Mouse (Mus musculus): ENCODE measurements at regions not wholly inside any gene's neighbourhood (a gene's known extent, or its start where the extent isn't known, plus 50 kb on each side); places are given as distances from the start of the nearest gene placed in this dataset.

DNA sequence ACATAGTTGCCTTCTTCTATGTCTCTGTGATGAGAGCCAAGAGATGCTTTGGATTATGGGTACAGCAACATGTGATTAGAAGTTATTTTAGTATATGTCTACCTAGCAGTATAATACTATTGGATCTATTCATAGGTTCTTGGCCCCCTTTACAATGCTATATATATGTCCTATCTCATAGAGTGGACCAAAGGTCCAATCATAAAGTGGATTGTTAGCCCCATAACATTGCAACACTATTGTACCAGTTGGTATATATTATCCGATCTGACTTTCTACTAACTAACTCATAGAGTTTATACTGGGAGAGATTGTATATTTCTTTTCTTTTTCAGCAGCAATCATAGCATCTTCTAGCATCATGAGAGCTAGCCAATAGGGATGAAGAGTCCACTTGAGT, 491.7 kb upstream of the Zeb2 start:
- no peak for DNase-seq

DNA sequence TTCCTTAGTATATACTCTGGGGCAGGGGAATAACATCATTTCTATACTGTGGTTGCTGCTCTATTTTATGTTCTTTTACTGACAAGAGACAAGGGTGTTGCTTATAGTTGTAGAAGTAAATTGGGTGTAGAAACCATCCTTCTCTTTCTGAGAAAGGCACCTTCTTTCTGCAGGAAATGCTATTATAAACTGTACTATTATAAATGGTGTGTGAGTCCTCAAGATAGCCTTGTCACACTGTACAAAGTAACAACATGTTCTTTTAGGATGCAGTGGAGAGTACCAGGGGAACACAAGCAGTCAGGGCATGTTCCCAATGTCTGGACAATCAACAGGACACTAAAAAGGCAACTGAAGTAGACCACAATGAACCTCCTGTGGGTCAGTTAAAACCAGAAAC, 490.2 kb upstream of the Zeb2 start:
- DNase-seq: no peak

DNA sequence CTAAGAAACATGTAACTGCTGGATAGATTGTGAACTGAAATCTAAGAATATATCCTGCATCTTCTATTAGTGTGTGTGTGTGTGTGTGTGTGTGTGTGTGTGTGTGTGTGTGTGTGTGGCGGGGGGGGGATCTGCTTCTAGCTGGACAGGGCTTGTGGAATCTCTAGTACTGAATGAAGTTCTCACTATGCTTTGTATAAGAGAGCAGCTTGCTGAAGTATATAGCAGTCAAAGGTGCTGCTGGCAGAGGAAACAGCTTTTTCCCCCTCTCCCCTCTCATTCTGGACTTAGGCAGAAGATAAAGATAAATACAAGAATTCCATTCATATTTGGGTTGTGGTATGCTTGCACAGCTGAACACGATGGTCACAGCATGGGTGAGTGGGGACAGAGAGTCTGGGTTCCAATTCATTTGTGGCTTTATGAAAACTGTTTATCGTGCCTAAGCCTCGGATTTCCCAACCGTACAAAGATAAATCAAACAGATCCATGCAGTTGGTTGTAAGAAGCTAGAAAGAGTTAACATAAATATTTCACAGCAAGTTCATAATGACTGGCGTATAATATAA, 484.2 kb upstream of the Zeb2 start:
- no peak for DNase-seq

DNA sequence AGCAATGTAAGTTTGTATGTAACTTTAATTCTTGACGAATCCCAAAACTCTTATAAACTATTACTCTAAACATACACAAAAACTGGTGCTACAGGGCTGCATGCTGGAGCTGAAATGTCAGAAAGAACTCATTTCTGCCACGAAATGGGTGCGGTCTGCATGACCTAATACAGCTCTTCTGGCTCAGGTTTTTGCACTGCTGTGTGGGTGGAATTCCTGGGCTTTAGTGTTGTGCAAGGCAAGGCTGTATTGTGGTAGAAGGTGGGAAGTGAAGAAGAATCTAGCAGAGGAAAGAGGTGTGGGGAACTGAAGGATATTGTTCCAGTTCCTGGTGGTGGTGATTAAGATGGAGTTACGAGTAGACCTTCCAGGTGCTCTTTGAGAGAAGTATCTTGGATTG, 476.6 kb upstream of the Zeb2 start:
- DNase-seq: no peak

DNA sequence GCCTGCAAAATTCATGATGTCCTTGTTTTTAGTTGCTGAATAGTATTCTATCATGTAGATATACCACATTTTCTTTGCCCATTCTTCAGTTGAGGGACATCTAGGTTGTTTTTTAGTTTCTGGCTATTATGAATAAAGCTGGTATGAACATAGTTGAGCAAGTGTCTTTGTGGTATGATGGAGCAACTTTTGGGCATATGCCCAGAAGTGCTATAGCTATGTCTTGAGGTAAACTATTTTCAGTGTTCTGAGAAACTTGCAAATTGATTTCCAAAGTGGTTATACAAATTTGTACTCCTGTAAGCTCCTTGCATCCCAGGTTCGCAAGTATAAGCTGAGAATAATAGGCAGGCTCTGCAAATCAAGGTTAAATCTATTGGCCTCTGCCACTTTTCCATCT, 473.8 kb upstream of the Zeb2 start:
- DNase-seq: no peak

DNA sequence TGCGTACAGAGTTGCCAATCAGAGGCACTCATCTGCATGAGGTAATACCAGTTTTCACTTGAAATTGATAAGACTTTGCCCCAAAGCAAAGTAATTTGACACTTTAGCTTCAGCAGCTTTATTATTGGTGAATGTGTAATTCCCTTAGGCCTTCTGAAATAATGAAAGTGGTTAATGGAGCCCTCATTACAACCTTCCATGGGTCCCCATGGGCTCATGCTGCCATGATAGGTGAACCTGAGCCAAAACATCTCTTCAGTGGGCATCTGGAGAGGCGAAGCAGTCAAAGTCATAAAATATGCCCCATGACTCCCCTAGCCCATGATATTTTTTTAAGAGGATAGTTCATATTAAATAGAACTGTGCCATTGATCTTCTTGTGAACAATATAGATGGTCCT, 471.1 kb upstream of the Zeb2 start:
- DNase-seq: no peak

DNA sequence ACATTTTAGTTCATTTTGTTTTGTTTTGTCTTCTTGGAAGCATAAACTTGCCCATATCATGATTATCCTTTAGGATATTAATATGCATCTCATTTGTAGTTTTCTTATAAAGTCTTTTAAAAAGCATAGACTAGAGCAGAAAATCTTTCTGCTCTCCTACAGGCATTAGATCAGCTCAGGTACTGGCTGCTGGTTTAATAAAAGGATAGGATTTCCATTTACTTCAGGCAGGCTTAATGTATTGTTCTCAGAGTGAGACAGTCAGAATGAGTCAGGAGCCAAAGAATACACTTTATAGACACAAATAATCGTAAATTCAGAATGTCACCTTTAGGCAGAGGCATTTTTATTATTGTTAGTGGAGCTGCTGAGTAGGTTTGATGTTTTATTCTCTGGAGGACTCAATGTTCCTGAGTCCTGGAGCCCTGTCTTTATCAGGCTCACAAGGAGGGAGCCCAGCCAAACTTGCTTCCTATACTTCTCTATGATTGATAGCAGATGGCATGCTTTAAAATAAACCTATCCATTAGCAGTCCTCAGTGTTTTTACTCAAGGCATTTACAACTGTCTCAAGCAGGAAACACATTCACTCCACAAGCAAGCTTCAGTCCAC, 469.5 kb upstream of the Zeb2 start:
- no peak for DNase-seq

DNA sequence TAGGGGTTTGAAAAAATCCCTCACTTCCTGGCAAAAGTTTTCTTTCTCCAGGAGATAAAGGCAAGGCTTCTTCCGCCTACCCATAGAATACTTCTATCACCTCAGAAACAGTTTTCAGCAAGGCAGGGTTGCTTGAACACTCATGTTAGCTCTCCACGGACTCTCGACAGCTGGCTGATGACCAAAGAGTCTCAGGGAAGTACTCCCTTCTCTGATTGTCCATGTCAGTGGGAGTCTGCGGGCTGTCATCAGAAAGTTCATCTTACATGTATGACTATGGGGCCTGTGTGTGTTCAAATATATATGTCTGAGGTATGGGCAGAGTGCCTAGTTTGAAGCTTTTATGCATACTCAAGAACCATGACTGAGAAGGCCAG, 464.3 kb upstream of the Zeb2 start:
- DNase-seq: no peak

DNA sequence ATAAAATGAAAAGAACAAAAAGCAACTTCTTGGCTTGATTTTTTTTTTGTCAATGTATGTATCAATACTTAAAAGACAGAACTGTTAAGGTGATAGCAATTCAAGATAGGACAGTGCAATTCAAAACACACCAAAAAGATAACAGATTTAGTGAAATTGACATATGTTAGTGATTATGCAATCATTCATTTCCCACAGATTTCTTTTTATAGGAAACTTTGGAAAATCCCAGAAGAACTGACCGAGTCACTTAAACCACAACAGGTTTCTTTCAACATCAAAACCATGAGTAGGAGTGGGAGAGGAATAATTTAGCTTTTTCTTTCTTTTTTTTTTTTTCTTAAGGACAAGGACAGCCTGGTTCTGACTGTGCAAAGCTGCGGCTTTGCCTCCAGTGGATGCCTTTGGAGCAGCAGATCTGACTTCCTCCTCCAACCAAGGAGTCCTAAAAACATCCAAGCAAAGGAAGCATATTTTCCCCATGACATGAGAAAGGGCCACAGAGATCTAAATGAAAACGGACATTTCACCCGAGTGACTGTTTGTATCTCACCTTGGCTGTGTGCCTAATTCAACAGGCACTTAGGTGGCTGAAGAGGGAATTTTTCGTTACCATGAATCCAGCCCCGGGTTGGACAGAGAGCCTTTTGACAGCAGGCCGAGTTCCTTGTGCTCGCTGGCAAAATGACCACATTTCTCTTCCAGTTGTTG, 463.8 kb upstream of the Zeb2 start:
- DNase-seq: no peak

DNA sequence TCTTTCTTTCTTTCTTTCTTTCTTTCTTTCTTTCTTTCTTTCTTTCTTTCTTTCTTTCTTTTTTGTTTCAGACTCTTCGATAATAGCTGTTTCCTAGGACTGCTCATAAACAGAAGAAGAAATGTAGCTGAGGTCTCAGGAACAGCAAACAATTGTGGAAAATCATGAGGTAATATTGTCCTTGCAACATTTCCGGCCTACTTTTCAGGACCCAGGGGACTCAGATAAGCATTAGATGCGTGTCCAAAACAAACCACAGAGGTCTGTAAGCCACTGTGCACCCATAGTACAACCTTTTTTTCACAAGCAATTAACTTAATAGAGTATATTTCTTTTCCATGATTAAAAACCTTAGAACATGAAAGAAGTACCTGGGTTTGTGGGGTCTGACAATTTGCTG, 455.7 kb upstream of the Zeb2 start:
- DNase-seq: no peak

DNA sequence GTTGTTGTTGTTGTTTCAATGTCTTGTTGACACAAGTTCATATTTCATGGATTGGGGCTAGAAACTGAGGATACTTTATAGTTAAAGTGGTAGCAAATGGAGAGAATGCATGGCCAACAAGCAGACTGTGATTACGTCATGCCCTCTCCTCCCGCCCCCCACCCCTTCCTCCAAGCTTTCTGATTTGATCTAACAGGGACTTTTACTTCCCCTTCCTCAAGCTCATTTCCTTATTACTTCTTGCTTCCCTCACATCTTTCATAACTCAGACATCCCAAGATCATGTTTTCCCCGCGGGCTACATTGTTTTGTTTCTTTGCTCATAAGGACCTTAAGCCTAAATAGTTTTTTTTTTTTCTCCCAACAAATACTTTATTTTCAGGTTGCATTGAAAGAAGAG, 437.5 kb upstream of the Zeb2 start:
- DNase-seq: no peak

DNA sequence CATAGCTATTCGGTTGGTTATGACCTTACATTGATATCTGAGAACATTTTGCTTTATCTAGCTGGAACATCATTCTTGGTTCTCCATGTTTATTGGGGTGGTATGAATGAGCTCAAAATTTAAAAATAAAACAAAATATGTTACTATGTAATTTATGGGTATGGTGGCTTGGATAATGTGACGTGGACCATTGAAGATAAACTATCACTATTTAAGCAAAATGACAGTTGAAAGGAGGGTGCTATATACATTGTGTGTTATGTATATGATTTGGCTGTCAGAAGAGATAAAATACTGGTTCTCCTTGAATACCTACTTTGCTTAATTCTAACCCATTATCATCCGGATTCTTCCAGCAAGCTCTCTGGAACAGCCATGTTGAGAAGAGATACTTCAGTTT, 424.2 kb upstream of the Zeb2 start:
- DNase-seq: no peak

DNA sequence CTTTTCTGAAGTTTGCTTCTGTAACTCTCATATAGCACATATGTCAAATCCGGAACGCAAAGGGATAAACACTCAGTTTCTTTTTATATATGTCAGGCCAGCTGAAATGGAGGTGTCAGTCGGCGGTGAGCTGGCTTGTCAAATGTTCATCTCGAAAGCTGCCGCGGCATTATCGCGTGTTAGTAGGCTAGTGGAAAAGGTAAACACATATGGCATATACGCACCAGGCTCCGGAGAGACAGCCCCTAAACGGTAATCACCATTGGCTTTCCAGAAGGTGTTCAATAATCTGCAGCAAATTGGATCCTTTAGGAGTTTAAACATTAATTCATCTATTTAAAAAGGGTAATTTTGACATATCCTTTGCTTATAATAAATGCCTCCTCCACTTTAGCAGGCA, 421.8 kb upstream of the Zeb2 start:
- no peak for DNase-seq

DNA sequence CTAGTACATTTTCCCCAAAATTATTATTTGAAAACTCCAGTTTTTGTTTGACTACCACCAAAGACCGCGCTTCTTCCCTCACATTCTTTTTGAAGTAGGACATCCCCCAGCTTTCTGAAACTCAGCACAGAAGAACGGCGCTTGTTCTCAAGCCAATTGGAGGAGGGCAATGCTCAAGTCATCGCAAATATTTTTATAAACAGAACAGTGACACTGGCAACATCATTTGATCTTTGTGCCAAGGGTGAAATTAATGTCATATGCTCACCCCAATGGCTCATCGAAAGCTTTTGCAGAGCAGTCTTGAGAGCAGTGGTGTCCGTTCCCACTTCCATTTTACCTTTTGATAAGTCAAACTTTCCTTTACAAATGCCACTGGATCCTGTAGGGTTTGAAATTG, 420.5 kb upstream of the Zeb2 start:
- DNase-seq: no peak

DNA sequence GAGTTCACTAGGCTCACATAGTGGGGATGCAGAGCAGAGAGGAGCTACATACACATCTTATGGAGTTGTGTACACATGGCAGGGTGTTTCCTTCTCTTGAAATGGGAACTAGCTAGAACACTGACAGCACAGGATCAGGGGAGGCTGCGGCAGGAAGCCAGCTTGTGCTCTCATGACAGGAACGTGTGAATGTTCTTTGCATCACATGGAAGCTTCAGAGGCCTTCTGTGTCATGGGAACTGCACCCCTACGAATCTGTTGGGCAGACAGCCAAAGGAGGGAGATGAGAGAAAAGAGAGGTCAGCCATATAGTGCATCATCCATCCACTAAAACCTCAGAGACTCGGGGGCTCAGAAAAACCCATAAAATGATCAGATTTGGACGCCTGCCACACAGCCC, 417.6 kb upstream of the Zeb2 start:
- DNase-seq: no peak

DNA sequence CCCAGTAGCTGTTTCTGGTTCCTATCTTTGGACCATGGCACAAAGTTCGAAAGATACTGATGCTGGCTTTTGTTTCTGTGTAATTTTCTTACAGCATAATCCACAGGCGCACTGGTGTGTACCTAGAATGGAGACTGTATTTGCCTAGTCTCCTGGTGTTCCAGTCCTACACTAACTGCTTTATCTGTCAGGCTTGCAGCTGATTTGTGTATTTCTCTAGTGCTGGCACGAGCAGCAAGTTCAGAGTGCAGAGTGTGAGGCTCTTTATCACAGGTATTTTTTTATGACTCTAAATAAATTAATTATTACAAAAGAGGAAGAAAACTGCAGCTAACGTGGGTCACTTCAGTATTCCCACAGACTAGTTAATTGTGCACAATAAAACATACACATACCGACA, 405.1 kb upstream of the Zeb2 start:
- DNase-seq: no peak

DNA sequence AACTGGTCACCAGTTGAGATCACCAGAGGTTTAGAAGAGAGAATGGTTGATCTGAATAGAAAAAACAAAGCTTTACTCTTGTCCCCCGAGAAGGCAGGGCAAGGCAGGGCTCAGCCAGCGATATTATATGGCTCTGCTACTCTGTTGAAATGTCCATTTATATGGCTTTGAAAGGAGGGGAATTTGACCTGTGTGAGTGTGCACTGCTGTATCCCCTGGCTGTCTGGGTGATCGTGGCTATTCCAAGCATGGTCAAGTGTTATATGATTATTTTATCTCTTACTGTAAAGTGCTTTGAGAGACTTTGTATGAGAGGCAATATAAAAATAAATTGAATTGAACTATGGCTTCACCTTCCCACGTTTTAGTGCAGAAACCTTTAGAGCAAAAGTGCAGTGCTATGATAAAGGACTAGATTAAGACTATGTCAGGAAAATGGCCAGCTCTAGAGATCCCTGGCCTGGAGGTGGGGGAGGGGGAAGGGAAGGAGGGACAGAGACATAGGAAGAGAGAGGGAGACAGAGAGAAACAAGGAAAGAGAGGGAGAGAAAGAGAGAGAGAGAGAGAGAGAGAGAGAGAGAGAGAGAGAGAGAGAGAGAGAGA, 402.5 kb upstream of the Zeb2 start:
- DNase-seq: no peak

DNA sequence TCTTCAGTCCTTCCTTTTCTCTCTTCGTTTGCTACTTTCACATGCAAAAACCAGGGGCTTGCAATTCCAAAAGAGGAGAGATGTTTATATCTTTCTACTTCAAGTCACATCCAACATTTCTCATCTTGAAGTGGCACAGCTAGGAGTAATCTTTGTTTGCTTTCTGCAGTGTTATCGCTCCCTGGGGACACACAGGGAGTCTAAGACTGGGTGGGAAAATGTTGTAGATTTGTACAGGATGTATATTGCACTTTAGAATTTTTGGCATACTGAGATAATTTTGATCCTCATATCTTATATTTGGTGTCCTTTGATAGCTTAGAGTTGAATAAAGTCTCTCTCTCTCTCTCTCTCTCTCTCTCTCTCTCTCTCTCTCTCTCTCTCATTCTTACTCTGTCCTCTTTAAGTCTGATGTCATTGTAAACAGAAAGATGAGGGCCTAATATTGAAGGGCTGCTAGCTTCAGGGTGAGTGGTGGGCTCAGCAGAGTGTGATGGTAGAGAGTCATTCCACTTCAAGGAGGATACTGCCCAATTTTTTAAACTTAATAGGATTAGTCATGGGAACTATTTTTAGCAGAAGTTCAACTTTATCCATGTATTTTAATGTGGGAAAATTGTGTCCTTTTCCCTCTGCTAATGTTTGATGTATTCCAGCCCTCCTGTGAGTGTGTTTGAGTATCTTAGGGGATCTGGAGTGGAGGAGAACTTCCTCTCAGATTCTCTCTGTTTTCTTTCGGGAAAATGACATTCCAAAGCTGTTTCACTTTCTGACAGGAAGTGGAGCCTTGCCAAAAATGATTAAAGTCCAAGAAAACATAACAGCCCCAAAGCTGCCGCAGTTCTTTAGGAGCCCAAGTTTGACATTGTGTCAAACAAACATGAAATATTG, 397.3 kb upstream of the Zeb2 start:
- DNase-seq: no peak

DNA sequence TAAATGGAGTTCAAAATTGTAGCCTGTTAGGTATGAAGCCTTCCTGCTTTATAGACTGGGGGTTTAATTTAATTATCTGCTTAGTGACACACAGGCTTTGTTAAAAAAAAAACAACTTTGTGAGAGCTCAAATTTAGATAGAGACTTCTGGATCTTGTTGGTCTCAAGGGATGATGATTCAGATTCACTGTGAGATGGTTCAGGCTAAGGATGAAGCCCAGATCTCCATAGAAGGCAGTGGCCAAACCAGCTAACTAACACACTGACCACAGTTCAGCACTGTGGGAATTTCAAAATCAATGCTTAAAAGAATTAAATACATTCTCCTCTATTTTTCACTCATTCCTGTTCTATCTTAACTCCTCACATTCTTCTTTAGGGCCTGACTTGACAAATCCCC, 395.7 kb upstream of the Zeb2 start:
- no peak for DNase-seq

DNA sequence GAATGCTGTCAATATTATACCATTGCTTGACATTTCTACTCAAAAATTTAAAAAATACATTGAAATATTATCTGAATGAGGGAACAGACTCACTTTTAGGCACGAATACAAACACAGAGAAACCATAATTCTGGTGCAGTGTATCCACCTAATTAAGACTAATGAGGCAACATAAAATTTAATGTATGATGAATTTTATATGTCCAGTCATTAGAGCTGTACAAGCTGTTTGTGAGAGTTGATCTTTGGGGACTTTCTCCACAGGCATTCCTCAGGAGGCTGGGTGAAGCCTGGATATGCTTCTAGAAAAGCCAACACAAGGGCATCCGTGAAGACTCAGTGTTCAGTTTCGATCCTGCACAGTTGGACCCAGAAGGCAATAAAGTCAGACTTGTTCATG, 394.6 kb upstream of the Zeb2 start:
- DNase-seq: no peak

DNA sequence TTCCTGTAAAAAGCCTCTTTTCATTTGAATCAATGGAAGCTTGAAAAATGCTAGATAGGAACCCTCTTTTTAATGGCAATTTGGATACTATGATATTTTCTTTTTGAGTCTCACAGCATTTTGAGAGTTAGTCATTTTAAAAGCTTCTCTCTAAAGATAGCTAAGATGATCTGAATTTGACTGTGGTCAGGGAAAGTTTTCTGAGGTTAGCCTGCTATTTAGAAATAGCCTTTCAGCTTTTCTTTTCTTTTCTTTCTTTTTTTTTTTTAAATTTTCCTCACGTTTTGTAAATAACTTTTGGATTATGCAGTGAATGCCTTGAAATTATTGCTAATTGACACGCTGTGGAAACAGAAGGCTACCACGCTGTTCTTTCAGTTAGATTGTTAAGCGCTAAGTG, 387.3 kb upstream of the Zeb2 start:
- no peak for DNase-seq

DNA sequence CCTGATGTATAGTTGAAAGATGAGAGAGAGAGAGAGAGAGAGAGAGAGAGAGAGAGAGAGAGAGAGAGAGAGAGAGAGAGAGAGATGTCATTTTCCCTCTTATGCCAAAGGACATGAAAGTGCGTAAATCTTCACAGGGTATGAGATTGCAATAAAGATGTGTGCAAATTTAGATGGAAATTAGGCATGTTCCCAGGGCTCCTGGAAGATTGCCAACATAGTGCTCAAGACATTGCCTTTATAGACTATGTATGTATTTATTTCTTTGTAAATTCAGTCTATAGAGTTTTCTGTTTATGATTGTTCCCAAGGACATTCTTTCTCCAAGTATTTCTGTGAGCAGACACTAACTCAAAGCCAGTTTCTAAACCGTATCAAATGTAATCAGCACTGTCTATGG, 376.5 kb upstream of the Zeb2 start:
- DNase-seq: no peak

DNA sequence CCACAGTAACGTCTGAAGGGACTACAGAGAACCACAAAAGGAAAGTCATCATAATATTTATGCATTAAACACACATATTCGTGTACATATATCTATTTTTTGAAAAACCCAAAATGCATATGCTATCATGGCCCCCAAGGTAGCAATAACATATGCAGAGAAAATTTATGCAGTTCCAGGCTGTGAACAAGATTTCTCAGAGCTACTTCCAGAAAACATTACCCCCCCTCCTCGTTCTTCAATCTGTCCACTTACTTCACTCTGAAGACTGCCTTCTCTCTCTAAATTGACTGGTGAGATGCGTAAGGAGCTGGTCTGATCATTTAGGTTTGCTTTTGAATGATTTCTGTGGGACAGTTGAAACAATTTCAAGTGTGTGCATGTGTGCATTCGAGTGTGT, 369.3 kb upstream of the Zeb2 start:
- DNase-seq: no peak
